Mouse (Mus musculus) heart, embryonic 14.5 days (tissue): ENCODE measurements around the gene Nepro. TPM values are rescaled to one million over a fixed set of nuclear protein-coding genes. Genes with fewer than 3 reads are reported as not detected.

Experiments
- polyA plus RNA-seq: library from polyadenylated mRNA; unstranded; fragments of >200 nt; fragmentation: Nextera tagmentation; extraction: Ambion mirVana; gene quantifications from 2 replicates; pipeline ENCODE4 v1.2.1, GENCODE M21; 2014

The Nepro gene
- polyA plus RNA-seq, 1 experiment from 2014 or later = 5.3 TPM

Other genes starting within 250 kb of the Nepro start
- gene Boc, start 165.4 kb upstream of the Nepro start, polyA plus RNA-seq = 6.0 and 7.6 TPM in 2 replicates
- gene Gtpbp8, start 22.1 kb downstream of the Nepro start, polyA plus RNA-seq = 21.1 and 23.7 TPM in 2 replicates
- 1.9 and 2.0 TPM in 2 replicates for gene Cd200r1, start 41.4 kb downstream of the Nepro start, polyA plus RNA-seq
- 0.12 and 0.15 TPM in 2 replicates for gene Cd200r4, start 87.4 kb downstream of the Nepro start, polyA plus RNA-seq
- gene Cd200r2, start 142.8 kb downstream of the Nepro start, polyA plus RNA-seq = 0.34 TPM in 1 of 2 replicates, not detected in the other
- gene Cd200r3, start 219.4 kb downstream of the Nepro start, polyA plus RNA-seq = 0.30 and 0.42 TPM in 2 replicates